Mouse (Mus musculus) limb, embryonic 13.5 days (tissue): Measurements from ENCODE around the gene Gm16485. TPM values are rescaled to one million over a fixed set of nuclear protein-coding genes. Genes with fewer than 3 reads are reported as not detected.

ENCODE experiments used
- polyA plus RNA-seq: library from polyadenylated mRNA; unstranded; fragments of >200 nt; fragmentation: Nextera tagmentation; extraction: Ambion mirVana; gene quantifications from 2 replicates; pipeline ENCODE4 v1.2.1, GENCODE M21; 2015

Gm16485 gene
- polyA plus RNA-seq, 1 experiment from 2014 or later, result 0.06 TPM

Other genes with a start within 250 kb of the Gm16485 start
- gene Pgr, start 72.0 kb upstream of the Gm16485 start, polyA plus RNA-seq, result 0.71 and 0.73 TPM in 2 replicates